Mouse (Mus musculus): Measurements from ENCODE around the gene Lyar. TPM values are rescaled to one million over a fixed set of nuclear protein-coding genes. Genes with fewer than 3 reads are reported as not detected.

Gene Lyar
- polyA plus RNA-seq, 1 experiment, result 4.8 TPM

- Histone ChIP-seq H3K4me1 (ENCODE audit: control insufficient read depth) (no peaks in the 10 kb centered on the region), H3K4me3 (replicated peaks) (no peak overlapping the region), H3K36me3 (ENCODE audit: control insufficient read depth) (no peaks in the 10 kb centered on the region), H3K27me3 (ENCODE audit: control insufficient read depth) (peaks cover 49% of the 10 kb centered on the region), H3K9me3 (ENCODE audit: control insufficient read depth, low read length) (no peaks in the 10 kb centered on the region; the same call in 1 of the 2 replicates)
- TF ChIP-seq TAL1 (IDR thresholded peaks at IDR 0.05; ENCODE audit: low read length) (no peak), GATA1 (IDR thresholded peaks at IDR 0.05; ENCODE audit: low read length) (no peak)
Measured at GRCm38 (mm10) chr5:38280075-38280474, 59.8 kb downstream of the Lyar start.

Other genes with a start within 250 kb of the Lyar start
- gene Stx18, start 181.7 kb upstream of the Lyar start, polyA plus RNA-seq (2012), result 2.3 and 2.8 TPM in 2 replicates
- not detected in 2 replicates for gene Nsg1, start 60.6 kb upstream of the Lyar start, polyA plus RNA-seq (2012)
- 0.25 and 0.38 TPM in 2 replicates for gene Zbtb49, start within 50 bp of the Lyar start, polyA plus RNA-seq (2012)
- 4.4 and 5.6 TPM in 2 replicates for gene Tmem128, start 39.7 kb downstream of the Lyar start, polyA plus RNA-seq (2012)
- not detected in 2 replicates for gene Otop1, start 55.5 kb downstream of the Lyar start, polyA plus RNA-seq (2012)
- not detected in 2 replicates for gene Drd5, start 98.9 kb downstream of the Lyar start, polyA plus RNA-seq (2012)